ENCODE assay signal across 18 mouse cellular contexts in genomic region chr12:85668696-85669095, GRCm38 (mm10). TPM values are rescaled to one million over a fixed set of nuclear protein-coding genes. Genes with fewer than 3 reads are reported as not detected.
DNase-seq lines count a peak whose midpoint lies in the region; ATAC-seq and TF ChIP-seq lines count a peak whose summit lies in the region.
"Had no signal": no experiment of that assay in that cellular context is flagged by ENCODE, and none has a peak within 500 bp of the region (broad histone marks: within the 10 kb centered on the region; RNA-seq: fewer than 3 reads in every experiment).

No protein-coding gene starts in this region.

- TF ChIP-seq CTCF in intestine, postnatal 0 days (IDR thresholded peaks at IDR 0.05; ENCODE audit: low read depth), result no peak
- no peak for TF ChIP-seq CTCF in midbrain, postnatal 0 days (IDR thresholded peaks at IDR 0.05)

- H3K27ac ChIP-seq in embryonic facial prominence, embryonic 12.5 days, result peak overlapping the region; percentile 60; the same call in 1 of the 2 replicates
- H3K27ac ChIP-seq in embryonic facial prominence, embryonic 10.5 days (replicated peaks), result no peak overlapping the region
- H3K27ac ChIP-seq in intestine, embryonic 16.5 days (ENCODE audit: low read length), result 0 out of 2 replicates have a peak overlapping the region, but pooled peaks have one; percentile 25
- no peak overlapping the region for H3K27ac ChIP-seq in intestine, postnatal 0 days (ENCODE audit: low read depth, low read length)
- H3K27ac ChIP-seq in midbrain, postnatal 0 days (ENCODE audit: low read depth, low read length), result no peak overlapping the region
- no peak overlapping the region for H3K27ac ChIP-seq in midbrain, embryonic 11.5 days (ENCODE audit: low read depth, low read length)
- no peak overlapping the region for H3K27ac ChIP-seq in embryonic facial prominence, embryonic 15.5 days (replicated peaks)
- H3K27ac ChIP-seq in liver, embryonic 11.5 days (ENCODE audit: low read depth, low read length), result no peak overlapping the region
- H3K27ac ChIP-seq: heart, embryonic 10.5 days; liver, embryonic 15.5 days; neural tube, embryonic 12.5 days had no signal

- H3K36me3 ChIP-seq in embryonic facial prominence, embryonic 12.5 days, result no peaks in the 10 kb centered on the region
- H3K36me3 ChIP-seq in embryonic facial prominence, embryonic 10.5 days (replicated peaks), result no peaks in the 10 kb centered on the region
- H3K36me3 ChIP-seq in intestine, embryonic 16.5 days (ENCODE audit: control insufficient read depth, insufficient read depth, low read length), result no peaks in the 10 kb centered on the region
- no peaks in the 10 kb centered on the region for H3K36me3 ChIP-seq in intestine, postnatal 0 days (ENCODE audit: control insufficient read depth, insufficient read depth)
- H3K36me3 ChIP-seq in midbrain, postnatal 0 days (ENCODE audit: insufficient read depth, low read length), result no peaks in the 10 kb centered on the region
- H3K36me3 ChIP-seq in midbrain, embryonic 11.5 days (ENCODE audit: control insufficient read depth, insufficient read depth, low read length), result no peaks in the 10 kb centered on the region
- H3K36me3 ChIP-seq in embryonic facial prominence, embryonic 15.5 days, result no peaks in the 10 kb centered on the region
- H3K36me3 ChIP-seq in liver, embryonic 11.5 days (ENCODE audit: control insufficient read depth, insufficient read depth, low read length), result no peaks in the 10 kb centered on the region
- H3K36me3 ChIP-seq: heart, embryonic 10.5 days; liver, embryonic 15.5 days; neural tube, embryonic 12.5 days had no signal

- no peak overlapping the region for H3K9ac ChIP-seq in embryonic facial prominence, embryonic 12.5 days
- no peak overlapping the region for H3K9ac ChIP-seq in intestine, embryonic 16.5 days (ENCODE audit: low read depth, low read length)
- no peak overlapping the region for H3K9ac ChIP-seq in intestine, postnatal 0 days (ENCODE audit: low read depth, low read length)
- H3K9ac ChIP-seq in midbrain, postnatal 0 days (replicated peaks; ENCODE audit: low read length, poor library complexity, severe bottlenecking), result no peak overlapping the region
- no peak overlapping the region for H3K9ac ChIP-seq in midbrain, embryonic 11.5 days (ENCODE audit: low read length)
- no peak overlapping the region for H3K9ac ChIP-seq in embryonic facial prominence, embryonic 15.5 days
- H3K9ac ChIP-seq in liver, embryonic 11.5 days (ENCODE audit: low read depth, low read length), result no peak overlapping the region
- H3K9ac ChIP-seq: liver, embryonic 15.5 days; neural tube, embryonic 12.5 days had no signal

- peaks cover 8% of the 10 kb centered on the region for H3K4me1 ChIP-seq in embryonic facial prominence, embryonic 12.5 days
- H3K4me1 ChIP-seq in embryonic facial prominence, embryonic 10.5 days, result no peaks in the 10 kb centered on the region
- H3K4me1 ChIP-seq in intestine, embryonic 16.5 days (ENCODE audit: control insufficient read depth, insufficient read depth, low read length), result peaks cover 8% of the 10 kb centered on the region; the same call in 1 of the 2 replicates
- H3K4me1 ChIP-seq in intestine, postnatal 0 days (replicated peaks; ENCODE audit: control insufficient read depth, insufficient read depth, low read length), result no peaks in the 10 kb centered on the region
- H3K4me1 ChIP-seq in midbrain, postnatal 0 days (ENCODE audit: insufficient read depth, low read length), result no peaks in the 10 kb centered on the region
- no peaks in the 10 kb centered on the region for H3K4me1 ChIP-seq in midbrain, embryonic 11.5 days (ENCODE audit: control insufficient read depth, insufficient read depth, low read length)
- 0 out of 2 replicates have a peak, but pooled peaks cover 8% of the 10 kb centered on the region for H3K4me1 ChIP-seq in embryonic facial prominence, embryonic 15.5 days
- no peaks in the 10 kb centered on the region for H3K4me1 ChIP-seq in liver, embryonic 11.5 days (replicated peaks; ENCODE audit: control insufficient read depth, insufficient read depth, low read length)
- H3K4me1 ChIP-seq: liver, embryonic 15.5 days; neural tube, embryonic 12.5 days had no signal

- H3K4me2 ChIP-seq in embryonic facial prominence, embryonic 12.5 days (replicated peaks), result no peak overlapping the region
- H3K4me2 ChIP-seq in intestine, embryonic 16.5 days (ENCODE audit: low read depth, low read length), result no peak overlapping the region
- H3K4me2 ChIP-seq in intestine, postnatal 0 days (replicated peaks; ENCODE audit: low read depth), result no peak overlapping the region
- H3K4me2 ChIP-seq in midbrain, postnatal 0 days (ENCODE audit: low read depth, low read length, poor library complexity, severe bottlenecking), result no peak overlapping the region
- no peak overlapping the region for H3K4me2 ChIP-seq in midbrain, embryonic 11.5 days
- H3K4me2 ChIP-seq in embryonic facial prominence, embryonic 15.5 days (replicated peaks), result no peak overlapping the region
- H3K4me2 ChIP-seq in liver, embryonic 11.5 days, result no peak overlapping the region
- H3K4me2 ChIP-seq: liver, embryonic 15.5 days; neural tube, embryonic 12.5 days had no signal

- 35% methylated on average over 3 of the region's 3 CpGs for WGBS in embryonic facial prominence, embryonic 12.5 days
- WGBS in embryonic facial prominence, embryonic 10.5 days, result 68% methylated on average over 3 of the region's 3 CpGs
- WGBS in intestine, embryonic 16.5 days, result 38% methylated on average over 3 of the region's 3 CpGs
- 57% methylated on average over 3 of the region's 3 CpGs for WGBS in intestine, postnatal 0 days
- WGBS in midbrain, postnatal 0 days, result 37% methylated on average over 3 of the region's 3 CpGs
- 83% methylated on average over 3 of the region's 3 CpGs for WGBS in midbrain, embryonic 11.5 days
- 17% methylated on average over 3 of the region's 3 CpGs for WGBS in embryonic facial prominence, embryonic 15.5 days
- WGBS in liver, embryonic 11.5 days, result 71% methylated on average over 3 of the region's 3 CpGs

- H3K27me3 ChIP-seq in embryonic facial prominence, embryonic 12.5 days, result no peaks in the 10 kb centered on the region
- no peaks in the 10 kb centered on the region for H3K27me3 ChIP-seq in embryonic facial prominence, embryonic 10.5 days (replicated peaks; ENCODE audit: low read depth, poor library complexity, severe bottlenecking)
- H3K27me3 ChIP-seq in intestine, embryonic 16.5 days (replicated peaks; ENCODE audit: control insufficient read depth, insufficient read depth, low read length), result no peaks in the 10 kb centered on the region
- H3K27me3 ChIP-seq in intestine, postnatal 0 days (replicated peaks; ENCODE audit: control insufficient read depth, insufficient read depth, low read length), result no peaks in the 10 kb centered on the region
- H3K27me3 ChIP-seq in midbrain, postnatal 0 days (ENCODE audit: insufficient read depth, low read length), result no peaks in the 10 kb centered on the region
- H3K27me3 ChIP-seq in midbrain, embryonic 11.5 days (ENCODE audit: control insufficient read depth, insufficient read depth, low read length), result no peaks in the 10 kb centered on the region
- H3K27me3 ChIP-seq in embryonic facial prominence, embryonic 15.5 days, result no peaks in the 10 kb centered on the region
- H3K27me3 ChIP-seq in liver, embryonic 11.5 days (replicated peaks; ENCODE audit: control insufficient read depth, insufficient read depth, low read length), result no peaks in the 10 kb centered on the region
- H3K27me3 ChIP-seq: neural tube, embryonic 12.5 days; Patski had no signal

- ATAC-seq in embryonic facial prominence, embryonic 12.5 days (ENCODE audit: insufficient number of reproducible peaks, insufficient read depth, low FRiP score, low TSS enrichment), result no peak
- ATAC-seq in intestine, embryonic 16.5 days, result no peak
- ATAC-seq in intestine, postnatal 0 days, result no peak
- no peak for ATAC-seq in midbrain, postnatal 0 days (ENCODE audit: low FRiP score)
- ATAC-seq in midbrain, embryonic 11.5 days (ENCODE audit: low FRiP score), result no peak
- 0 out of 2 replicates have a peak, but pooled peaks have one; percentile 39 for ATAC-seq in embryonic facial prominence, embryonic 15.5 days (ENCODE audit: insufficient number of reproducible peaks, low FRiP score, low TSS enrichment, low read depth)
- ATAC-seq in liver, embryonic 11.5 days (replicated peaks; ENCODE audit: low FRiP score), result no peak
- ATAC-seq: inflammation-experienced regulatory T-cells, adult 6 months; midbrain, embryonic 16.5 days; Patski had no signal

- H3K9me3 ChIP-seq in embryonic facial prominence, embryonic 12.5 days, result no peaks in the 10 kb centered on the region
- 0 out of 2 replicates have a peak, but pooled peaks cover 2% of the 10 kb centered on the region for H3K9me3 ChIP-seq in embryonic facial prominence, embryonic 10.5 days
- no peaks in the 10 kb centered on the region for H3K9me3 ChIP-seq in intestine, embryonic 16.5 days (ENCODE audit: control insufficient read depth, low read length)
- no peaks in the 10 kb centered on the region for H3K9me3 ChIP-seq in intestine, postnatal 0 days (ENCODE audit: control insufficient read depth)
- no peaks in the 10 kb centered on the region for H3K9me3 ChIP-seq in midbrain, postnatal 0 days (ENCODE audit: low read length)
- no peaks in the 10 kb centered on the region for H3K9me3 ChIP-seq in midbrain, embryonic 11.5 days (ENCODE audit: control insufficient read depth, low read length)
- H3K9me3 ChIP-seq in embryonic facial prominence, embryonic 15.5 days (replicated peaks), result no peaks in the 10 kb centered on the region
- H3K9me3 ChIP-seq in liver, embryonic 11.5 days (ENCODE audit: control insufficient read depth, low read length), result no peaks in the 10 kb centered on the region
- H3K9me3 ChIP-seq: heart, embryonic 10.5 days; liver, embryonic 15.5 days; neural tube, embryonic 12.5 days had no signal

- no peak for DNase-seq in embryonic facial prominence, embryonic 10.5 days (ENCODE audit: low spot score)
- peak; percentile 9 for DNase-seq in midbrain, postnatal 0 days (ENCODE audit: low spot score)
- DNase-seq in midbrain, embryonic 11.5 days (ENCODE audit: low spot score, missing footprints), result no peak
- no peak for DNase-seq in liver, embryonic 11.5 days (ENCODE audit: low spot score)
- DNase-seq: gastrocnemius, postnatal 36 days; heart, postnatal 14 days; lung, postnatal 4 days; thymus, postnatal 14 days had no signal

- H3K4me3 ChIP-seq in embryonic facial prominence, embryonic 12.5 days, result no peak overlapping the region
- H3K4me3 ChIP-seq in embryonic facial prominence, embryonic 10.5 days, result no peak overlapping the region
- no peak overlapping the region for H3K4me3 ChIP-seq in intestine, embryonic 16.5 days (ENCODE audit: low read length)
- no peak overlapping the region for H3K4me3 ChIP-seq in intestine, postnatal 0 days (ENCODE audit: low read depth, low read length)
- H3K4me3 ChIP-seq in midbrain, postnatal 0 days (ENCODE audit: low read depth, low read length), result no peak overlapping the region
- no peak overlapping the region for H3K4me3 ChIP-seq in midbrain, embryonic 11.5 days (ENCODE audit: low read depth, low read length)
- H3K4me3 ChIP-seq in embryonic facial prominence, embryonic 15.5 days (replicated peaks), result no peak overlapping the region
- no peak overlapping the region for H3K4me3 ChIP-seq in liver, embryonic 11.5 days (ENCODE audit: low read depth, low read length)
- H3K4me3 ChIP-seq: heart, embryonic 10.5 days; liver, embryonic 15.5 days; neural tube, embryonic 12.5 days had no signal

RNA-seq across cellular contexts. Expression of gene Batf, which starts 17.8 kb away (rescaled TPM):
- 4.7 and 6.8 TPM in 2 replicates for polyA plus RNA-seq in embryonic facial prominence, embryonic 12.5 days (2016; fragmentation: Nextera tagmentation; extraction: Ambion mirVana)
- polyA plus RNA-seq in embryonic facial prominence, embryonic 10.5 days (2016; fragmentation: Nextera tagmentation; extraction: Ambion mirVana), result 2.4 and 2.6 TPM in 2 replicates
- polyA plus RNA-seq in intestine, embryonic 16.5 days (2015; fragmentation: Nextera tagmentation; extraction: Ambion mirVana), result 3.5 and 3.6 TPM in 2 replicates
- 2.5 and 3.0 TPM in 2 replicates for polyA plus RNA-seq in intestine, postnatal 0 days (2015; fragmentation: Nextera tagmentation; extraction: Ambion mirVana)
- total RNA-seq in midbrain, postnatal 0 days (2014; rRNA removed), result 0.28 and 3.1 TPM in 2 replicates
- polyA plus RNA-seq in midbrain, postnatal 0 days (2015; fragmentation: Nextera tagmentation; extraction: Ambion mirVana), result 0.83 and 1.3 TPM in 2 replicates
- 1.7 and 2.3 TPM in 2 replicates for polyA plus RNA-seq in midbrain, embryonic 11.5 days (2014; fragmentation: Nextera tagmentation; extraction: Ambion mirVana)
- polyA plus RNA-seq in embryonic facial prominence, embryonic 15.5 days (2015; fragmentation: Nextera tagmentation; extraction: Ambion mirVana), result 7.2 and 7.7 TPM in 2 replicates
- polyA plus RNA-seq in liver, embryonic 11.5 days (2014; fragmentation: Nextera tagmentation; extraction: Ambion mirVana), result 6.8 and 8.6 TPM in 2 replicates
- total RNA-seq: gastrocnemius, postnatal 36 days had no signal
- polyA plus RNA-seq: Patski had no signal

Comparison
In these comparisons a context has a peak if more than half of its experiments do, and no peak if none do; other contexts are left out.
1. H3K27ac ChIP-seq: peak in embryonic facial prominence, embryonic 12.5 days (single experiment) and intestine, embryonic 16.5 days (single experiment); none in embryonic facial prominence, embryonic 10.5 days (single experiment), intestine, postnatal 0 days (single experiment), midbrain, postnatal 0 days (single experiment), midbrain, embryonic 11.5 days (single experiment), embryonic facial prominence, embryonic 15.5 days (single experiment) and liver, embryonic 11.5 days (single experiment).